Mouse (Mus musculus) intestine, embryonic 14.5 days (tissue): ENCODE measurements around the gene Ift172. TPM values are rescaled to one million over a fixed set of nuclear protein-coding genes. Genes with fewer than 3 reads are reported as not detected.

Experiments
- ATAC-seq: fragments of 200-750 bp; cut with Nextera tagmentation; replicated peaks from 2 replicates; pipeline ENCODE4 v1.8.0; 2017; ENCODE audit warnings: low read depth, moderate number of reproducible peaks, moderate TSS enrichment, moderate library complexity; ENCODE audit not compliant: low FRiP score, low TSS enrichment
- DNase-seq: peaks from one replicate; pipeline ENCODE4 v3.0.0-alpha.2; 2018; ENCODE audit warnings: low spot score
- H3K27ac ChIP-seq: fragments of 300-500 bp; sonication (generic); 2 replicates; pipeline ENCODE4 v1.5.1; 2014; ENCODE audit warnings: low read depth, mild to moderate bottlenecking, control low read depth
- H3K27me3 ChIP-seq: fragments of 300-500 bp; sonication (generic); replicated peaks from 2 replicates; pipeline ENCODE4 v1.6.1; 2014; ENCODE audit warnings: low read length, control low read depth; ENCODE audit not compliant: control insufficient read depth, insufficient read depth
- H3K36me3 ChIP-seq: fragments of 300-500 bp; sonication (generic); 2 replicates; pipeline ENCODE4 v1.6.1; 2014; ENCODE audit warnings: low read length, control low read depth; ENCODE audit not compliant: control insufficient read depth, insufficient read depth
- H3K4me1 ChIP-seq: fragments of 300-500 bp; sonication (generic); replicated peaks from 2 replicates; pipeline ENCODE4 v1.6.1; 2014; ENCODE audit warnings: low read length, control low read depth, mixed read lengths; ENCODE audit not compliant: control insufficient read depth, insufficient read depth
- H3K4me2 ChIP-seq: fragments of 300-500 bp; sonication (generic); 2 replicates; pipeline ENCODE4 v1.6.1; 2014; ENCODE audit warnings: low read length
- H3K4me3 ChIP-seq: fragments of 300-500 bp; sonication (generic); 2 replicates; pipeline ENCODE4 v1.5.1; 2014; ENCODE audit warnings: low read depth, low read length, control low read depth, mixed read lengths
- H3K9ac ChIP-seq: fragments of 300-500 bp; sonication (generic); 2 replicates; pipeline ENCODE4 v1.6.1; 2014; ENCODE audit warnings: mild to moderate bottlenecking, low read length
- H3K9me3 ChIP-seq: fragments of 300-500 bp; sonication (generic); 2 replicates; pipeline ENCODE4 v1.6.1; 2016; ENCODE audit warnings: low read length, control low read depth; ENCODE audit not compliant: control insufficient read depth
- WGBS: fragments of 180-500 bp; shearing (Covaris S2); extraction: QIAGEN DNeasy Blood & Tissue Kit; methylation state at CpG from one replicate; pipeline ENCODE4 v1.1.7; 2014; 5-methylcytosine and 5-hydroxymethylcytosine counted together
- polyA plus RNA-seq: library from polyadenylated mRNA; unstranded; fragments of >200 nt; fragmentation: Nextera tagmentation; extraction: Ambion mirVana; gene quantifications from 2 replicates; pipeline ENCODE4 v1.2.1, GENCODE M21; 2014

The Ift172 gene
- polyA plus RNA-seq, 1 experiment from 2014 or later: 30.6 TPM

GRCm38 (mm10) chr5:31279245-31279988 lies 11.5 kb downstream of the Ift172 start:
- Histone ChIP-seq H3K27me3 (no peaks in the 10 kb centered on the region), H3K4me1 (no peaks in the 10 kb centered on the region)

GRCm38 (mm10) chr5:31273018-31273417 lies 17.9 kb downstream of the Ift172 start:
- WGBS: 89% methylated on average over 6 of the region's 6 CpGs
- Histone ChIP-seq H3K4me1 (no peaks in the 10 kb centered on the region), H3K4me3 (no peak overlapping the region), H3K4me2 (no peak overlapping the region), H3K27ac (no peak overlapping the region), H3K9me3 (no peaks in the 10 kb centered on the region), H3K27me3 (no peaks in the 10 kb centered on the region), H3K9ac (no peak overlapping the region), H3K36me3 (peaks cover 67% of the 10 kb centered on the region)
- ATAC-seq (no peak), DNase-seq (no peak)

More at GRCm38 (mm10) chr5:31279245-31279988, 11.5 kb downstream of the Ift172 start:
- ATAC-seq (no peak), DNase-seq (no peak)
- Histone ChIP-seq H3K9ac (no peak overlapping the region), H3K4me3 (no peak overlapping the region), H3K9me3 (no peaks in the 10 kb centered on the region), H3K36me3 (peaks cover 90% of the 10 kb centered on the region), H3K27ac (no peak overlapping the region), H3K4me2 (no peak overlapping the region)
- 86% methylated on average over 20 of the region's 20 CpGs for WGBS

- ATAC-seq: no peak
- H3K9ac ChIP-seq: no peak overlapping the region
- DNase-seq: no peak
- H3K27me3 ChIP-seq: no peaks in the 10 kb centered on the region
- H3K4me1 ChIP-seq: no peaks in the 10 kb centered on the region
- H3K36me3 ChIP-seq: peaks cover 81% of the 10 kb centered on the region
- H3K27ac ChIP-seq: no peak overlapping the region
- no peak overlapping the region for H3K4me3 ChIP-seq
- H3K9me3 ChIP-seq: no peaks in the 10 kb centered on the region
- WGBS: 89% methylated on average over 6 of the region's 6 CpGs
- no peak overlapping the region for H3K4me2 ChIP-seq
Measured at GRCm38 (mm10) chr5:31267686-31268085, 23.2 kb downstream of the Ift172 start.

- WGBS: 82% methylated on average over 7 of the region's 7 CpGs
- Histone ChIP-seq H3K4me2 (no peak overlapping the region), H3K9me3 (no peaks in the 10 kb centered on the region), H3K4me3 (no peak overlapping the region), H3K9ac (no peak overlapping the region), H3K27ac (no peak overlapping the region), H3K36me3 (peaks cover 83% of the 10 kb centered on the region), H3K27me3 (no peaks in the 10 kb centered on the region), H3K4me1 (no peaks in the 10 kb centered on the region)
- ATAC-seq (no peak), DNase-seq (no peak)
Measured at GRCm38 (mm10) chr5:31266101-31266500, 24.8 kb downstream of the Ift172 start.

GRCm38 (mm10) chr5:31257616-31258015 lies 33.3 kb downstream of the Ift172 start:
- no peak for ATAC-seq
- Histone ChIP-seq H3K4me1 (0 out of 2 replicates have a peak, but pooled peaks cover 4% of the 10 kb centered on the region), H3K4me2 (no peak overlapping the region), H3K9ac (no peak overlapping the region), H3K4me3 (no peak overlapping the region), H3K36me3 (peaks cover 82% of the 10 kb centered on the region), H3K27me3 (no peaks in the 10 kb centered on the region), H3K9me3 (no peaks in the 10 kb centered on the region), H3K27ac (no peak overlapping the region)
- DNase-seq: no peak
- 81% methylated on average over 11 of the region's 11 CpGs for WGBS

- H3K9ac ChIP-seq: no peak overlapping the region
- H3K4me2 ChIP-seq: no peak overlapping the region
- no peaks in the 10 kb centered on the region for H3K27me3 ChIP-seq
- DNase-seq: no peak
- H3K36me3 ChIP-seq: peaks cover 82% of the 10 kb centered on the region
- no peak for ATAC-seq
- 87% methylated on average over 2 of the region's 2 CpGs for WGBS
- no peak overlapping the region for H3K4me3 ChIP-seq
- no peaks in the 10 kb centered on the region for H3K9me3 ChIP-seq
- H3K4me1 ChIP-seq: peaks cover 12% of the 10 kb centered on the region
- no peak overlapping the region for H3K27ac ChIP-seq
Measured at GRCm38 (mm10) chr5:31255971-31256370, 34.9 kb downstream of the Ift172 start.

- H3K27ac ChIP-seq: no peak overlapping the region
- 96% methylated on average over 2 of the region's 2 CpGs for WGBS
- H3K9ac ChIP-seq: no peak overlapping the region
- no peak overlapping the region for H3K4me3 ChIP-seq
- DNase-seq: peak; percentile 44
- H3K36me3 ChIP-seq: peaks cover 82% of the 10 kb centered on the region
- ATAC-seq: no peak
- peaks cover 14% of the 10 kb centered on the region for H3K4me1 ChIP-seq
- no peaks in the 10 kb centered on the region for H3K27me3 ChIP-seq
- no peaks in the 10 kb centered on the region for H3K9me3 ChIP-seq
- H3K4me2 ChIP-seq: no peak overlapping the region
Measured at GRCm38 (mm10) chr5:31255381-31255780, 35.5 kb downstream of the Ift172 start.

GRCm38 (mm10) chr5:31254901-31255300 lies 36.0 kb downstream of the Ift172 start:
- no peak overlapping the region for H3K4me3 ChIP-seq
- peak; percentile 48 for DNase-seq
- peaks cover 14% of the 10 kb centered on the region for H3K4me1 ChIP-seq
- H3K36me3 ChIP-seq: peaks cover 82% of the 10 kb centered on the region
- WGBS: 84% methylated on average over 8 of the region's 8 CpGs
- ATAC-seq: no peak
- peak overlapping the region; percentile 1; the same call in 1 of the 2 replicates for H3K27ac ChIP-seq
- H3K9ac ChIP-seq: no peak overlapping the region
- H3K27me3 ChIP-seq: no peaks in the 10 kb centered on the region
- H3K4me2 ChIP-seq: 0 out of 2 replicates have a peak overlapping the region, but pooled peaks have one; percentile 42
- H3K9me3 ChIP-seq: no peaks in the 10 kb centered on the region

GRCm38 (mm10) chr5:31254452-31254851 lies 36.5 kb downstream of the Ift172 start:
- peak; percentile 64 for DNase-seq
- peaks cover 14% of the 10 kb centered on the region for H3K4me1 ChIP-seq
- H3K27ac ChIP-seq: peak overlapping the region; percentile 69
- no peaks in the 10 kb centered on the region for H3K27me3 ChIP-seq
- no peak; the same call in 1 of the 2 replicates for ATAC-seq
- 60% methylated on average over 7 of the region's 7 CpGs for WGBS
- peak overlapping the region; percentile 42; the same call in 1 of the 2 replicates for H3K4me2 ChIP-seq
- peaks cover 82% of the 10 kb centered on the region for H3K36me3 ChIP-seq
- H3K9ac ChIP-seq: no peak overlapping the region
- no peak overlapping the region for H3K4me3 ChIP-seq
- no peaks in the 10 kb centered on the region for H3K9me3 ChIP-seq
